Mouse (Mus musculus) kidney, embryonic 16.5 days (tissue): ENCODE results near the gene Dennd2a. TPM values are rescaled to one million over a fixed set of nuclear protein-coding genes. Genes with fewer than 3 reads are reported as not detected.

Experiments used
- ATAC-seq: fragments of 200-750 bp; cut with Nextera tagmentation; 2 replicates; pipeline ENCODE4 v1.8.0; 2017; ENCODE audit warnings: moderate TSS enrichment; ENCODE audit not compliant: low FRiP score, low TSS enrichment
- H3K27ac ChIP-seq: fragments of 300-500 bp; sonication (generic); 2 replicates; pipeline ENCODE4 v1.5.1; 2014; ENCODE audit warnings: low read length
- H3K27me3 ChIP-seq: fragments of 300-500 bp; sonication (generic); 2 replicates; pipeline ENCODE4 v1.6.1; 2014; ENCODE audit warnings: low read length, control low read depth, mixed read lengths; ENCODE audit not compliant: insufficient read depth
- H3K36me3 ChIP-seq: fragments of 300-500 bp; sonication (generic); 2 replicates; pipeline ENCODE4 v1.6.1; 2014; ENCODE audit warnings: low read length, control low read depth, mixed read lengths; ENCODE audit not compliant: insufficient read depth
- H3K4me1 ChIP-seq: fragments of 300-500 bp; sonication (generic); 2 replicates; pipeline ENCODE4 v1.6.1; 2014; ENCODE audit warnings: low read length, control low read depth, mixed read lengths; ENCODE audit not compliant: insufficient read depth
- H3K4me2 ChIP-seq: fragments of 300-500 bp; sonication (generic); replicated peaks from 2 replicates; pipeline ENCODE4 v1.6.1; 2014; ENCODE audit warnings: low read depth, low read length
- H3K4me3 ChIP-seq: fragments of 300-500 bp; sonication (generic); 2 replicates; pipeline ENCODE4 v1.5.1; 2014; ENCODE audit warnings: mild to moderate bottlenecking, low read length
- H3K9ac ChIP-seq: fragments of 300-500 bp; sonication (generic); replicated peaks from 2 replicates; pipeline ENCODE4 v1.6.1; 2014; ENCODE audit warnings: low read length
- H3K9me3 ChIP-seq: fragments of 300-500 bp; sonication (generic); 2 replicates; pipeline ENCODE4 v1.6.1; 2016; ENCODE audit warnings: low read length, control low read depth
- WGBS: fragments of 180-500 bp; shearing (Covaris S2); extraction: QIAGEN DNeasy Blood & Tissue Kit; methylation state at CpG from one replicate; pipeline ENCODE4 v1.1.7; 2014; 5-methylcytosine and 5-hydroxymethylcytosine counted together
- polyA plus RNA-seq: library from polyadenylated mRNA; unstranded; fragments of >200 nt; fragmentation: Nextera tagmentation; extraction: Ambion mirVana; gene quantifications from 2 replicates; pipeline ENCODE4 v1.2.1, GENCODE M21; 2015

Gene Dennd2a
- polyA plus RNA-seq, 1 experiment from 2014 or later: 20.9 TPM

- Histone ChIP-seq H3K36me3 (peaks cover 62% of the 10 kb centered on the region), H3K27me3 (no peaks in the 10 kb centered on the region), H3K9me3 (no peaks in the 10 kb centered on the region), H3K27ac (no peak overlapping the region), H3K4me3 (no peak overlapping the region), H3K4me1 (no peaks in the 10 kb centered on the region), H3K9ac (no peak overlapping the region), H3K4me2 (no peak overlapping the region)
- 89% methylated on average over 4 of the region's 4 CpGs for WGBS
- no peak for ATAC-seq
Observed at GRCm38 (mm10) chr6:39492161-39492560, 65.5 kb downstream of the Dennd2a start.

GRCm38 (mm10) chr6:39491203-39491602 lies 66.5 kb downstream of the Dennd2a start:
- Histone ChIP-seq H3K9ac (no peak overlapping the region), H3K9me3 (no peaks in the 10 kb centered on the region), H3K27me3 (no peaks in the 10 kb centered on the region), H3K4me2 (no peak overlapping the region), H3K4me3 (no peak overlapping the region), H3K36me3 (peaks cover 55% of the 10 kb centered on the region), H3K27ac (no peak overlapping the region), H3K4me1 (no peaks in the 10 kb centered on the region)
- WGBS: 84% methylated on average over 5 of the region's 5 CpGs
- ATAC-seq: no peak

DNA sequence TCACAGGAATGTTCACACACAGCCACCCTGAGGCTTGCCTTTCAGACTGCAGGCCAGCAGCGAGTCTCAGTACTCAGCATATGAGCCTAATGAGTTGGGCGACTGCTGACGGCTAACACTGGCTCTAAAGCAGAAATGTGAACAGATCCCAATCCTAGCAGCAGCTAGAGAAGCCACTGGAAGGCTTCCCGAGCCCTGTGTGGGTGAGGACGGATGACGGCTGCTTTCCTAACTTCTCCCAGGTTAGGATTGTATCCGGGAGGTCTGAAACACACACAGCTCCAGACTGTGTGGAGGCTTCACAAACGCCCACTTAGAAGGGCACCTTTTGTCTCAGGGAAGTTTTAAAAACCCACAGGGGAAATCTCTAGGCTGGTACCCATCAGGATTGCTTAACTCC lies 69.4 kb downstream of the Dennd2a start:
- Histone ChIP-seq H3K4me1 (no peaks in the 10 kb centered on the region), H3K27me3 (no peaks in the 10 kb centered on the region), H3K9me3 (no peaks in the 10 kb centered on the region; the same call in 1 of the 2 replicates), H3K9ac (no peak overlapping the region), H3K4me3 (no peak overlapping the region), H3K4me2 (no peak overlapping the region), H3K36me3 (peaks cover 69% of the 10 kb centered on the region), H3K27ac (no peak overlapping the region)
- 93% methylated on average over 8 of the region's 8 CpGs for WGBS
- no peak for ATAC-seq

- Histone ChIP-seq H3K27me3 (no peaks in the 10 kb centered on the region), H3K4me1 (no peaks in the 10 kb centered on the region), H3K9me3 (no peaks in the 10 kb centered on the region; the same call in 1 of the 2 replicates), H3K9ac (no peak overlapping the region), H3K4me2 (no peak overlapping the region), H3K36me3 (peaks cover 66% of the 10 kb centered on the region), H3K4me3 (no peak overlapping the region), H3K27ac (no peak overlapping the region)
- ATAC-seq: no peak
- WGBS: 95% methylated on average over 4 of the region's 4 CpGs
Observed at GRCm38 (mm10) chr6:39483656-39484055, 74.0 kb downstream of the Dennd2a start.

DNA sequence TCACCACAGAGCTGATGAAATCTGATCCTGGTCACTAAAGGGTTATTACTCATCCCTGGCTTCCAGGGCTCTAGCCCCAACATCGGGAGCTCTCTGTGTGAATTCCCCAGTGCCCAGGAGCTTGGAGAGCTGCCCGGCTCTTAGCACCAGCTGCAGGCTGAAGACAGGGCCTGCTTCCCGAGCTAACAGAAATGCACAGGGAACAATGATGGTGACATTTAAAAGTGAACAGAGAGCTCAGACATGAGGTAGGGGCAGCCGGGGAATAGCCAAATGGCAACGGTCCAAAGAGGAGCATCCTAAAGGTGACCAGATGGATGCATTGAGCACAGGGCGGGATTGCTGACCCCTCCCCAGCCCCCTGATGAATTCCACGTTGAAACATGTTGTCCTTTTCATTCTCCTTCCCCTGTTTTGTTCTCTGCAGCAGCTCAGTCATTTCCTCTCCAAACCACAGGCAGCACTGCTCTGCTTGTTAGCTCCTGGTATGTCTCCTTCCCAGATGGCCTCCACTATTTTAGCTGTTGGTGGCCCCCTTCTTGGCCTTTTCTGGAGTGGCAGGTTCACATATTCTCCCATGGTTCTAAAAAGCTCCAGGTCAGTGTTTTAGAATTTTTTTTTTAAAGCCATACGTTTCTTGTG lies 79.0 kb downstream of the Dennd2a start:
- no peak for ATAC-seq
- H3K27ac ChIP-seq: no peak overlapping the region
- H3K4me1 ChIP-seq: peaks cover 9% of the 10 kb centered on the region; the same call in 1 of the 2 replicates
- H3K4me3 ChIP-seq: no peak overlapping the region
- no peak overlapping the region for H3K4me2 ChIP-seq
- H3K27me3 ChIP-seq: no peaks in the 10 kb centered on the region
- no peak overlapping the region for H3K9ac ChIP-seq
- no peaks in the 10 kb centered on the region for H3K9me3 ChIP-seq
- 56% methylated on average over 8 of the region's 8 CpGs for WGBS
- H3K36me3 ChIP-seq: peaks cover 33% of the 10 kb centered on the region

- Histone ChIP-seq H3K9me3 (no peaks in the 10 kb centered on the region), H3K9ac (no peak overlapping the region), H3K36me3 (peaks cover 15% of the 10 kb centered on the region), H3K4me3 (no peak overlapping the region), H3K4me1 (peaks cover 9% of the 10 kb centered on the region; the same call in 1 of the 2 replicates), H3K27me3 (no peaks in the 10 kb centered on the region), H3K27ac (no peak overlapping the region), H3K4me2 (no peak overlapping the region)
- ATAC-seq: no peak
- 55% methylated on average over 1 of the region's 1 CpGs for WGBS
Observed at GRCm38 (mm10) chr6:39476617-39477016, 81.0 kb downstream of the Dennd2a start.

- ATAC-seq: peak; percentile 79
- WGBS: 33% methylated on average over 6 of the region's 6 CpGs
- no peak overlapping the region for H3K27ac ChIP-seq
- H3K36me3 ChIP-seq: peaks cover 12% of the 10 kb centered on the region
- no peaks in the 10 kb centered on the region for H3K9me3 ChIP-seq
- peaks cover 9% of the 10 kb centered on the region; the same call in 1 of the 2 replicates for H3K4me1 ChIP-seq
- H3K27me3 ChIP-seq: no peaks in the 10 kb centered on the region
- H3K9ac ChIP-seq: no peak overlapping the region
- no peak overlapping the region for H3K4me3 ChIP-seq
- no peak overlapping the region for H3K4me2 ChIP-seq
Observed at GRCm38 (mm10) chr6:39474424-39474823, 83.2 kb downstream of the Dennd2a start.

DNA sequence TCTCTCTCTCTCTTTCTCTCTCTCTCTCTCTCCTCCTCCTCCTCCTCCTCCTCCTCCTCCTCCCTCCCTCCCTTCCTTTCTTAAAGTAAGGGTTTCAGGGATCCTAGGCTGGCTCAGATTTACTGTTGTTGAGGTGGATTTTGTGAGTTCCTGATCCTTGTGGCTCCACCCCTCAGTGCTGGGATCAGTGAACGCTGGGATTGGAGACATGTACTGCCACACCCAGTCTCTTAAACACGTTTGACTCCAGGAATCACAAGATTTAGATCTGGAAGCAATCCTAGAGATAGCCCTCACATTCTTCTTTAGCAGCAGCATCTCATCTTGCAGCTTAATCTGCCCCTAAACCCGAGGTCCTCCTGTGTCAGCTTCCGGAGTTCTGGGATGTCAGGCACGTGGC lies 84.8 kb downstream of the Dennd2a start:
- peaks cover 21% of the 10 kb centered on the region for H3K36me3 ChIP-seq
- peaks cover 9% of the 10 kb centered on the region; the same call in 1 of the 2 replicates for H3K4me1 ChIP-seq
- no peak overlapping the region for H3K4me2 ChIP-seq
- no peak for ATAC-seq
- WGBS: 41% methylated on average over 5 of the region's 5 CpGs
- no peak overlapping the region for H3K4me3 ChIP-seq
- no peak overlapping the region for H3K9ac ChIP-seq
- no peaks in the 10 kb centered on the region for H3K9me3 ChIP-seq
- no peak overlapping the region for H3K27ac ChIP-seq
- no peaks in the 10 kb centered on the region for H3K27me3 ChIP-seq

DNA sequence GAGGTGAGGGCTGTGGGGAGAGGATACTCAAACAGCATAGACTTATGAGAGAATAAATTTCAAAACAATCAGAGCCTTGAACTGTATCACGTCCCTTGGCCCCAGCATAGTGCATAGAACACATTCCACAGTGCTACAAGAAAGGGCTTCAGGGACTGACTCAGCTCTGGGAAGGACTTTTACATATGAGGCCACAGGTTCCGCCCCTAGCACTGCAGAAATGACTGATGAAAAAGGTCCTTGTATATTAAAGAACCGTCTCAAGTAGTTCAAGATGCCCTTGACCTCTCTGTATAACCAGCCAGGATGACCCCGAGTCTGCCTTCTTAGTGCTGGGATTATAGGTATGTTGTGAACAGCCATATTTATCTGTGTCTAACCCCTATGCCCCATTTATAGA lies 85.4 kb downstream of the Dennd2a start:
- WGBS: 75% methylated on average over 4 of the region's 4 CpGs
- peaks cover 9% of the 10 kb centered on the region; the same call in 1 of the 2 replicates for H3K4me1 ChIP-seq
- peaks cover 21% of the 10 kb centered on the region for H3K36me3 ChIP-seq
- H3K27ac ChIP-seq: no peak overlapping the region
- H3K9me3 ChIP-seq: no peaks in the 10 kb centered on the region
- no peak overlapping the region for H3K4me3 ChIP-seq
- H3K27me3 ChIP-seq: no peaks in the 10 kb centered on the region
- no peak overlapping the region for H3K4me2 ChIP-seq
- ATAC-seq: no peak
- H3K9ac ChIP-seq: no peak overlapping the region

- H3K4me3 ChIP-seq: no peak overlapping the region
- H3K27ac ChIP-seq: no peak overlapping the region
- H3K4me2 ChIP-seq: no peak overlapping the region
- ATAC-seq: no peak
- H3K4me1 ChIP-seq: peaks cover 9% of the 10 kb centered on the region; the same call in 1 of the 2 replicates
- no peaks in the 10 kb centered on the region for H3K27me3 ChIP-seq
- 95% methylated on average over 14 of the region's 14 CpGs for WGBS
- no peaks in the 10 kb centered on the region for H3K9me3 ChIP-seq
- peaks cover 18% of the 10 kb centered on the region for H3K36me3 ChIP-seq
- H3K9ac ChIP-seq: no peak overlapping the region
Observed at GRCm38 (mm10) chr6:39470076-39470475, 87.6 kb downstream of the Dennd2a start.
